Mouse (Mus musculus) cerebellum, adult 2 months (tissue): ENCODE results near the gene Mfsd14b.

ENCODE experiments used
- CTCF ChIP-seq: fragments of 200-500 bp; IDR thresholded peaks from 2 replicates; pipeline ENCODE4 v1.5.1; 2011; ENCODE audit warnings: low read depth, mild to moderate bottlenecking, control low read depth, low read length, moderate library complexity, borderline replicate concordance; ENCODE audit not compliant: insufficient read depth
- POLR2A ChIP-seq: fragments of 200-500 bp; IDR thresholded peaks from 2 replicates; pipeline ENCODE4 v1.6.1; 2011; ENCODE audit warnings: low read length, control low read depth, borderline replicate concordance; ENCODE audit not compliant: insufficient read depth

DNA sequence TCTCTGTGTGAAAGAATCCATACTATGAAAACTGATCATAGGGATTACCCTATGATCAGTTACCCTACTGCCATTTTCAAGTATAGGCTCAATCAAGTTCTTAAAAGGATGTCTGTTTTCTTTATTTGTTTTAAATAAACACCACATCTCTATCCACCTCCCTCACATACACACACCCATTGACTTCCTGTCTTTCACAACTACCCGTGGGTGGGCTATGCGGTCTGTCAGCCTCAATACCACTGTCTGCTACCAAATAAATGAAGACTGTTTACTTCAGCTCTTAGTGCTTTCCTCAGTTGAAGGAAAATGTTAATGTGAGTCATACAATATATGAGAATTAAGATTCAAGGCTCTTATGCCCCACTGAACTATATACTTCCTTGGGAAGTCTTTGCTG is 42.8 kb downstream of the Mfsd14b start:
- TF ChIP-seq CTCF (no peak), POLR2A (no peak)
